Mouse (Mus musculus) lung, adult 2 months (tissue): ENCODE data around the gene Xxylt1.

Experiments used
- CTCF ChIP-seq: fragments of 200-500 bp; IDR thresholded peaks from 2 replicates; pipeline ENCODE4 v1.5.1; 2011; ENCODE audit warnings: mild to moderate bottlenecking, low read length, control low read depth; ENCODE audit not compliant: insufficient read depth
- POLR2A ChIP-seq: fragments of 200-500 bp; IDR thresholded peaks from 2 replicates; pipeline ENCODE4 v1.6.1; 2011; ENCODE audit warnings: low read depth, mild to moderate bottlenecking, control low read depth, low read length, borderline replicate concordance; ENCODE audit errors: extremely low read depth

DNA sequence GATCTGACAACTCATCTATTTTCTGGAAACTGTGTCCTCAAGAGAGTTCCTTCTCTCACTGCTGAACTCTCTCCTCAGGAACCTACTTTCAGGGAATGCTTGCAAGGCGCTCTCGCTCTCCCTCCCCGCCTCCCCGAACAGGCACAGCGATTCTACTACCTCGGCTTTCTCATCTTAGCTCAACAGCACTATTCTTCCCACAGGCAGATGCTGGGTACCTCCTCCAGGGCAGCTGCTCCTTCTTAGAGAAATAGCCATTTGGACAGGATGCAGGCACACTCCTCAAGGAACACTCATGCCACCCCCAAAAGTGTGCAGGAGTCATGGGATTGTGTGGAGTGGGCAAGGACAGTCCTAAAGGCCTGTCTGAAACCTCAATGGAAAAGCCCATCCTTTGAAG is 97.5 kb downstream of the Xxylt1 start:
- TF ChIP-seq CTCF = no peak
- TF ChIP-seq POLR2A = no peak
